Mouse (Mus musculus) liver, embryonic 12.5 days (tissue): ENCODE results near the gene Sppl2b. TPM values are rescaled to one million over a fixed set of nuclear protein-coding genes. Genes with fewer than 3 reads are reported as not detected.
A peak's percentile ranks its signal among the peaks of the same experiment; 100 is the strongest.

Source experiments
- ATAC-seq: fragments of 200-750 bp; cut with Nextera tagmentation; 2 replicates; pipeline ENCODE4 v1.8.0; 2017; ENCODE audit warnings: moderate number of reproducible peaks, mild to moderate bottlenecking, moderate library complexity
- H3K27ac ChIP-seq: fragments of 300-500 bp; sonication (generic); 2 replicates; pipeline ENCODE4 v1.5.1; 2016; ENCODE audit warnings: mild to moderate bottlenecking
- H3K27me3 ChIP-seq: fragments of 300-500 bp; sonication (generic); replicated peaks from 2 replicates; pipeline ENCODE4 v1.6.1; 2016; ENCODE audit warnings: mild to moderate bottlenecking, moderate library complexity
- H3K36me3 ChIP-seq: fragments of 300-500 bp; sonication (generic); 2 replicates; pipeline ENCODE4 v1.6.1; 2016; ENCODE audit warnings: mild to moderate bottlenecking, moderate library complexity
- H3K4me1 ChIP-seq: fragments of 300-500 bp; sonication (generic); 2 replicates; pipeline ENCODE4 v1.6.1; 2016
- H3K4me2 ChIP-seq: fragments of 300-500 bp; sonication (generic); 2 replicates; pipeline ENCODE4 v1.6.1; 2016; ENCODE audit warnings: mild to moderate bottlenecking, moderate library complexity
- H3K4me3 ChIP-seq: fragments of 300-500 bp; sonication (generic); 2 replicates; pipeline ENCODE4 v1.5.1; 2016; ENCODE audit warnings: mild to moderate bottlenecking, moderate library complexity
- H3K9ac ChIP-seq: fragments of 300-500 bp; sonication (generic); 2 replicates; pipeline ENCODE4 v1.6.1; 2016; ENCODE audit warnings: mild to moderate bottlenecking, moderate library complexity
- H3K9me3 ChIP-seq: fragments of 300-500 bp; sonication (generic); replicated peaks from 2 replicates; pipeline ENCODE4 v1.6.1; 2016; ENCODE audit warnings: mild to moderate bottlenecking, moderate library complexity
- WGBS: fragments of 180-500 bp; shearing (Covaris S2); methylation state at CpG from one replicate; pipeline ENCODE4 v1.1.7; 2016; ENCODE audit not compliant: insufficient replicate concordance; 5-methylcytosine and 5-hydroxymethylcytosine counted together
- polyA plus RNA-seq: library from polyadenylated mRNA; unstranded; fragments of >200 nt; fragmentation: Nextera tagmentation; extraction: Ambion mirVana; gene quantifications from 2 replicates; pipeline ENCODE4 v1.2.1, GENCODE M21; 2016

Sppl2b gene
- polyA plus RNA-seq, 1 experiment from 2014 or later, result 66.1 TPM

DNA sequence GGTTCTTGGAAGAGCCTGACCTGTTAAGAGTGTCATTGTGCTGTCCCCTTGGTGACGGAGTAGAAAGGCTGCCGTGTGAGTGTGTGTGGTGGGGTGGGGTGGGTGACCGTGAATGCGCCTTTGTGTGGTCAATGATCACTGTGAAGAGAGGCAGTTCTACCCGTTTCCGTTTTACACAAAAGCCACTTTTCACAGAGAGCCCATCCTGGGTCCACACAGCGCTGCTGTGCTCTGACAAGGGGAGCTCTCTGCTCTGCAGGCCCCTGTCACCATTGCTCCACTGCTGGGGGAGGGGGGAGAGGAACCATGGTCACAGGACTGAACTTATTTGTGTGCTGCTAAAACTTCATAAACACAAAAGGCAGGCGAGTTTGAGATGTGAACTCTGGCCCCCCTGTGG lies 2.3 kb downstream of the Sppl2b start:
- H3K27ac ChIP-seq, result peak overlapping the region; percentile 99

DNA sequence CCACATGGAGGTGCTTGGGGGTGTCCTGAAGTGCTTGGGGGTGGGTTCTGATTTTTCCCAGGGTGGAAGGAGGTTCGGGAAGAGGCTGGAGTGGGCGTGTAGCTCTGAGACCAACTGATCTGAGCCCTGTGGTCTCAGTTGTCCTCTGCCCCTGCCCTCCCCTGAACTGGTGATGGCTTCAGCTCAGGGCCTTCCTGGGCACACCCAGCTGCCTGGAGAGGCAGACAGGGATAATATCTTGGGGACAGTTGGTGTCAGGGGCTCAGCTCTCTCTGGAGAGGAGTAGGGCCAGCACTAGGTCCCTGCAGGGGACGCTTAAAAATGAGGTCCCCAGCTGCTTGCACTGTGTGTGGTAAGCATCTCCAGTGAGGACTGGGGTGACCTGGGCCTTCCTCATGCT lies 2.8 kb downstream of the Sppl2b start:
- peak; percentile 75 for ATAC-seq
- Histone ChIP-seq H3K4me2 (peak overlapping the region; percentile 93), H3K27ac (peak overlapping the region; percentile 99), H3K9ac (peak overlapping the region; percentile 97), H3K27me3 (no peaks in the 10 kb centered on the region), H3K36me3 (peaks cover 43% of the 10 kb centered on the region), H3K4me1 (peaks cover 90% of the 10 kb centered on the region), H3K9me3 (no peaks in the 10 kb centered on the region), H3K4me3 (peak overlapping the region; percentile 91)
- WGBS, result 17% methylated on average over 3 of the region's 3 CpGs

More for the DNA sequence above, 2.3 kb downstream of the Sppl2b start:
- H3K4me1 ChIP-seq, result peaks cover 87% of the 10 kb centered on the region
- H3K27me3 ChIP-seq, result no peaks in the 10 kb centered on the region
- H3K4me3 ChIP-seq, result peak overlapping the region; percentile 91
- H3K9me3 ChIP-seq, result no peaks in the 10 kb centered on the region
- H3K4me2 ChIP-seq, result peak overlapping the region; percentile 93
- peak overlapping the region; percentile 97 for H3K9ac ChIP-seq
- 41% methylated on average over 8 of the region's 8 CpGs for WGBS
- peaks cover 43% of the 10 kb centered on the region for H3K36me3 ChIP-seq
- no peak for ATAC-seq

DNA sequence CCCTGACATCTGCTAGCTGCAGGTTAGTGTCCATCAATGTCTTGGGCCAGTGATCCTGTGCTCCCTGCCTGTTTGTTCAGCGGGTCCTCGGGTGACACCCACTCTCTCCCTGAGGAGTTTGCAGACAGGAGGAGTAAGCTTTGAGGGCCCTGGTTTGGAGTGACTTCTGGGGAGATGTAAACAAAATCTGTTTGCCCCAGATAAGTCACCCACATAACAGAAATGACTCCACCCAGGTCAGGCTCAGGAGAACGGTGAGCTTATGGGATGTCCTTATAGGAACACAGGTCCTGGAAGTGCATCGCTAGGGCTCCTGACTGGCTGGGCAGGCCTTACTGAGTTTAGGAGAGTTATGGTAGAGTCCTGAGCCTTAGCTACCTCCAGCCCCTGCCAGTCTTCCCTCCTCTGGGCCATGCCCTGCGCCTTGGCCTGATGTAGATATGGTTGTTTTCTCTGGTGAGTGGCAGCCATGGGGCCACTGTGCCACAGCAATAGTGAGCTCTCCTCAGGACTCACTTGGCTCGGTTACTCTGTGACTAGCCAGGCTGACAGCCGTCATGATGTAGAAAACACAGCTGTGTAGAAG lies 3.4 kb downstream of the Sppl2b start:
- Histone ChIP-seq H3K4me2 (peak overlapping the region; percentile 93), H3K36me3 (peaks cover 43% of the 10 kb centered on the region), H3K27me3 (no peaks in the 10 kb centered on the region), H3K4me3 (peak overlapping the region; percentile 91), H3K9ac (peak overlapping the region; percentile 97), H3K27ac (peak overlapping the region; percentile 99), H3K4me1 (peaks cover 92% of the 10 kb centered on the region), H3K9me3 (no peaks in the 10 kb centered on the region)
- WGBS, result 19% methylated on average over 7 of the region's 7 CpGs
- peak; percentile 85 for ATAC-seq

DNA sequence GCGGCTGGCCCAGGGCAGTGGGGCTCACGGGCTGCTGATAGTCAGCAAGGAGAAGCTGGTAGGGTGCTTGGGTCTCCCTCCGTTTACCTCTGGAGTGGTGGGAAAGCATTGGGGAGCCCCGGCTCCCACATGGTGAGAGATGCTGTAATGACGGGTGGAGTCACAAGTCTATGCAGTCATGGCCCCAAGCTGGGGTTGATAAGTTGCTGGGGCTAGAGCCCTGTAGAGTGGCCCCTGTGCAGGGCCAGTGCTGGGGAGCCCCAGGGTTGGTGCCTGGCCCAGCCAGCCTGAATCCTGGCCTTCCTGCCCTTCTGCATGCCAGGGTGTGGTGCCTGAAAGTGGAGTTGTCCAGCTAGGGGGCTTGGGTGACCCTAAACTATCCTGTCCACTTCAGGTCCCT lies 7.2 kb downstream of the Sppl2b start:
- peak; percentile 57 for ATAC-seq
- Histone ChIP-seq H3K4me2 (peak overlapping the region; percentile 52), H3K4me3 (0 out of 2 replicates have a peak overlapping the region, but pooled peaks have one; percentile 2), H3K9me3 (no peaks in the 10 kb centered on the region), H3K4me1 (peaks cover 66% of the 10 kb centered on the region), H3K9ac (peak overlapping the region; percentile 58), H3K36me3 (peaks cover 77% of the 10 kb centered on the region), H3K27me3 (no peaks in the 10 kb centered on the region), H3K27ac (peak overlapping the region; percentile 82)
- WGBS, result 66% methylated on average over 5 of the region's 5 CpGs

DNA sequence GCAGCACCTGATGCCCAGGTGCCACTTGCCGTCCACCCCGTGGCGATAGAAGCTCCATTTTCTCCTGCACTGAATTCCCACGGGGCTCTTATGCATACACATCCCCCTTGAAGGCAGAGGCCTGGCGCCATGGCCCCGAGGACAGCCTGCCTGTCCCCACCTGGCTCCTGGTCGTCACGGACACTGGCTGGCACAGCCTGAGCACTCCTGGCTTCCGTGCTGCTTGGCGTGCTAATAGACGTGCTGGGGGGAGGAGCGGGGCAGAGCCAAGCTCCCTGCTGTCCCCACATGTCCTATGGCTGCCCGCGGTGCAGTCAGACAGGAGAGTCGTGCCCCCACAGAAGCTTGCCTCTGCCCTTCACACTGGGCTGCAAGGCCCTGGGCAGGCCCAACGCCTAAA lies 9.4 kb downstream of the Sppl2b start:
- H3K9me3 ChIP-seq, result no peaks in the 10 kb centered on the region
- no peak overlapping the region for H3K4me2 ChIP-seq
- H3K4me3 ChIP-seq, result no peak overlapping the region
- no peaks in the 10 kb centered on the region; the same call in 1 of the 2 replicates for H3K27me3 ChIP-seq
- H3K9ac ChIP-seq, result no peak overlapping the region
- 89% methylated on average over 16 of the region's 16 CpGs for WGBS
- ATAC-seq, result no peak
- peaks cover 85% of the 10 kb centered on the region for H3K36me3 ChIP-seq
- peak overlapping the region; percentile 82; the same call in 1 of the 2 replicates for H3K27ac ChIP-seq
- H3K4me1 ChIP-seq, result peaks cover 45% of the 10 kb centered on the region

DNA sequence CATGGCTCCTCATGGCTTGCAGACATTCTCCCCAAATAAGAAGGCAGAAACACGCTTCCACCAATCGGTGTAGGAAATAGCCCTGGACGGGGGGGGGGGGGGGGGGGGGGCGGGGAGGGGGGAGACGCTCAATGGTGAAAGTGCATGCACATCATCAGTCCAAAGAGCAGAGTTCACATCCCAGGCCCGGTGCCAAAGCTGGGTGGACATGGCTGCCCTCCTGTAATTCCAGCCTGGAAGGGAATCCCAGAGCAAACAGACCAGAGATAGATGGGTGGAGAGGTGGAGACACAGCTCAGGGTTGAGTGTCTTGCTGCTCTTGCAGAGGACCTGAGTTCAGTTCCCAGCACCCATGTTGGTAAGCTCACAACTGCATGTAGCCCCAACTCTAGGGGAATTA lies 15.9 kb downstream of the Sppl2b start:
- no peak overlapping the region for H3K27ac ChIP-seq
- WGBS, result 67% methylated on average over 3 of the region's 6 CpGs
- peaks cover 16% of the 10 kb centered on the region; the same call in 1 of the 2 replicates for H3K4me1 ChIP-seq
- H3K9me3 ChIP-seq, result no peaks in the 10 kb centered on the region
- peaks cover 29% of the 10 kb centered on the region for H3K36me3 ChIP-seq
- no peak overlapping the region for H3K9ac ChIP-seq
- H3K4me2 ChIP-seq, result no peak overlapping the region
- ATAC-seq, result no peak
- no peak overlapping the region for H3K4me3 ChIP-seq
- peaks cover 32% of the 10 kb centered on the region for H3K27me3 ChIP-seq

DNA sequence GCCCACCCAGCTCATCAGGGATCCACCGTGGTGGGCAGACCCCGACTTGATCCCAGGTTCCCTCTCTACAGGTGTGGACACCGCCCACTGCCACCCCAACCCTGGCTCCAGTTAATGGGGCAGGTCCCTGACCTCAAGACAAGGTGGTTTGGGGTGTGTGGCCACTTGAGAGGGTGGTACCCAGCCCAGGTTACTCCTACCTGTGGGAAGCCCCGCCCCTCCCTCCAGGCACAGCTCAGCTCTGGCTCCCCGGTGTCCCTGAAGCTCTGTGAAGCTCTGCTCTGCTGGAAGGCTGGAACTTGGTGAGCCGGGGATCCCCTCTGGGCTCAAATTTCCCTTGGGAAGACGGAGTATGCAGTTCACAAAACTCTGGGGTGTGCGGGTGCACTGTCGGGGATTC lies 16.5 kb downstream of the Sppl2b start, which contains the start of gene Tmprss9:
Gene Tmprss9 (plus strand): TSS at position 268 of the 400 bp plus-strand sequence.
- ATAC-seq, result no peak
- no peak within 1 kb of the TSS for H3K9ac ChIP-seq
- peaks cover 23% of the 10 kb centered on the region for H3K36me3 ChIP-seq
- H3K27me3 ChIP-seq, result peaks cover 32% of the 10 kb centered on the region
- no peak within 1 kb of the TSS for H3K4me3 ChIP-seq
- no peak within 1 kb of the TSS for H3K27ac ChIP-seq
- H3K4me1 ChIP-seq, result peaks cover 21% of the 10 kb centered on the region
- H3K4me2 ChIP-seq, result no peak within 1 kb of the TSS
- WGBS, result 25% methylated on average over 9 of the region's 9 CpGs
- no peaks in the 10 kb centered on the region for H3K9me3 ChIP-seq

DNA sequence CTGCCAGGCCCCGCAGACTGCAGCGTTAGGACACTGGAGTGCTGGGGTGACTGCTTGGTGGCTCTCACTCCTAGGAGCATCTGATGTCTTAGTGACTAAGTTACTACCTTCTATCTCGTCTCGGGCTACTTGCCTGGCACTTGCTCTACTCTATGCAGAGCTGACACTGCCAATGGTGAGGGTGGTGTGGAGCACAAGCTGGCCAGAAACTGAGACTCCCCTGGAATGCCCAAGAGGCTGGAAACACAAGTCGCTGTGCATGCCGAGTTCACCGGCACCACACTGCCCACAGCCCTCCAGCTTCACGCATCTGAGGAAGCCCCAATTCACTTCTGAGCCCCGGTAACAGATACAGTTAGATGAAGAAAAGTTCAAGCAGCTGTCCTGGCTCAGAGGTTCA lies 19.0 kb downstream of the Sppl2b start:
- Histone ChIP-seq H3K27ac (no peak overlapping the region), H3K36me3 (no peaks in the 10 kb centered on the region), H3K9me3 (no peaks in the 10 kb centered on the region), H3K4me1 (peaks cover 38% of the 10 kb centered on the region), H3K4me3 (no peak overlapping the region), H3K27me3 (peaks cover 32% of the 10 kb centered on the region), H3K9ac (no peak overlapping the region), H3K4me2 (no peak overlapping the region)
- 69% methylated on average over 9 of the region's 9 CpGs for WGBS
- ATAC-seq, result no peak

DNA sequence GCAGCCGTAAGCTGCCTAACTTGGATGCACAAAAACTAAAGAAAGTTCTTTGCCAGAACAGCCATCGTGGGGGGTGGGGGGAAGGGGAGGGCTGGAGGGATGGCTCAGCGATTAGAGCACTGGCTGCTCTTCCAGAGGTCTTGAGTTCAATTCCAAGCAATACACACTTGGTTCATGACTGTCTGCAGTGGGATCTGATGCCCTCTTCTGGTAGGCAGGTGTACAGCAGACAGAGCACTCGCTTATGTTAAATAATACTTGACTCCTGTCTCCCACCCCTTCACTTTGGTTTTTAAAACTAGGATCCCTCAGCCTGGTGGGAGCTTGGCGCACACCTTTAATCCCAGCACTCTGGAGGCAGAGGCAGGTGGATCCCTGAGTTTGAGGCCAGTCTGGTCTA lies 21.0 kb downstream of the Sppl2b start:
- H3K9me3 ChIP-seq, result no peaks in the 10 kb centered on the region
- H3K4me2 ChIP-seq, result no peak overlapping the region
- peaks cover 58% of the 10 kb centered on the region for H3K4me1 ChIP-seq
- H3K27me3 ChIP-seq, result peaks cover 29% of the 10 kb centered on the region
- 29% methylated on average over 5 of the region's 5 CpGs for WGBS
- no peak for ATAC-seq
- no peaks in the 10 kb centered on the region for H3K36me3 ChIP-seq
- peak overlapping the region; percentile 52; the same call in 1 of the 2 replicates for H3K27ac ChIP-seq
- H3K9ac ChIP-seq, result peak overlapping the region; percentile 43; the same call in 1 of the 2 replicates
- no peak overlapping the region for H3K4me3 ChIP-seq

DNA sequence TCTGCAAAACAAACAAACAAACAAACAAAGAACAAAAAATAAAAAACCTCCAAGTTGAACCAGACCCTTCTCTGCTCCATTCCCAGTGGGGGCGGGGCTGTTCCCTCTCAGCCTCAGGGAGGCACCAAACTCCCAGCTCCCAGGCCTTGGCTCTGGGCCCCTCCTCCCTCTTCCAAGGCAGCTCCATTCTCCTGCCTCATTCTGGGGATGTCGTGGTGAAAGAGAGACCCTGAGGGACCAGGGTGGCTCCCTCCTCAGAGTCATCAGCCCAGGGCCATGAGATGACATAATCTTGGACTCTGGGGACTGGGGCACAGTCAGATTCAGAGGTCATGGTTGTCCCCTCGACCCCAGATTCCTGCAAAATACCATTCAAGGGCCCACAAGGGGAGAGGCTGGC lies 21.5 kb downstream of the Sppl2b start:
- Histone ChIP-seq H3K27ac (peak overlapping the region; percentile 52), H3K27me3 (peaks cover 24% of the 10 kb centered on the region), H3K36me3 (no peaks in the 10 kb centered on the region), H3K9me3 (no peaks in the 10 kb centered on the region), H3K4me2 (no peak overlapping the region), H3K4me1 (peaks cover 59% of the 10 kb centered on the region), H3K4me3 (no peak overlapping the region), H3K9ac (peak overlapping the region; percentile 43; the same call in 1 of the 2 replicates)
- ATAC-seq, result no peak
- 17% methylated on average over 3 of the region's 3 CpGs for WGBS

DNA sequence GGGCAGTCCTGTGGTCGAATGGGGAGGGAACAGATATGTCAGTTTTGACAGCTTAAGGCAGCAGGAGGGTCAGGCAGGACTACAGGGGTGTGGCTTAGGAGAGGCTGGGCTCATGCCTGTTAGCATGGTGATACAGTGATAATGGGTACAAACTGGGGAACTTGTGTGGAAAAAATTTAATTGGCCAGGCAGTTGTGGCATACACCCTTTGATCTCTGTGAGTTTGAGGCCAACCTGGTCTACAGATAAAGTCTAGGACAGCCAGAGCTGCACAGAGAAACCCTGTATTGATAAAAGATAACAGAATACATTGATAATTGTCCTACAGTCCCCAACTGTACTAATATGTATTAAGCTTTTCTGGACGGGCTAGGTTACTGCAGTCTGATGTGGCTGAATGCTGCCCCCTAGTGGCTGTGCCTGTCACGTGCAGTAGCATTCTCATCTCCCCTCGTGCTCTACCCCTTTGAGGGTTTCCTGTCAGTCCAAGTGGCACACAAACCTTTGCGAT lies 25.1 kb downstream of the Sppl2b start:
- Histone ChIP-seq H3K36me3 (no peaks in the 10 kb centered on the region), H3K4me3 (no peak overlapping the region), H3K4me2 (peak overlapping the region; percentile 55), H3K9me3 (no peaks in the 10 kb centered on the region), H3K9ac (peak overlapping the region; percentile 44), H3K27ac (peak overlapping the region; percentile 87), H3K4me1 (peaks cover 48% of the 10 kb centered on the region), H3K27me3 (peaks cover 17% of the 10 kb centered on the region; the same call in 1 of the 2 replicates)
- WGBS, result 3% methylated on average over 5 of the region's 5 CpGs
- ATAC-seq, result peak; percentile 90

DNA sequence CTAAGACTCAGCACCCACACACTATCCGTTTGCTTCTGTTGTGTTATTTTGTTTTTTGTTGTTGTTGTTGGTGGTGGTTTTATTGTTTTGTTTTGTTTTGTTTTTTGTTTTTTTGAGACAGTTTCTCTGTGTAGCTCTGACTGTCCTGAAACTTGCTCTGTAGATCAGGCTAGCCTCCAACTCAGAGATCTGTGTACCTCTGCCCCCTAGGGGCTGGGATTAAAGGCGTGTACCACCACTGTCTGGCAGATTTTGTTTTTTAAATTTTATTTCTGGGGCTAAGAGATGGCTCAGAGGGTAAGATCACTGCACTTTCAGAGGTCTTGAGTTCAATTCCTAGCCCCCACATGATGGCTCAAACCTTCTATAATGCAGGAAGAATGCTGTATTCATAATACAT lies 25.8 kb downstream of the Sppl2b start:
- H3K36me3 ChIP-seq, result no peaks in the 10 kb centered on the region
- H3K4me3 ChIP-seq, result no peak overlapping the region
- ATAC-seq, result no peak
- peak overlapping the region; percentile 87 for H3K27ac ChIP-seq
- H3K4me2 ChIP-seq, result peak overlapping the region; percentile 55
- H3K9ac ChIP-seq, result no peak overlapping the region
- WGBS, result 66% methylated on average over 2 of the region's 2 CpGs
- peaks cover 44% of the 10 kb centered on the region for H3K4me1 ChIP-seq
- peaks cover 24% of the 10 kb centered on the region for H3K27me3 ChIP-seq
- no peaks in the 10 kb centered on the region for H3K9me3 ChIP-seq
